13 mouse cellular contexts compared by ENCODE assay signal in the genomic region with DNA sequence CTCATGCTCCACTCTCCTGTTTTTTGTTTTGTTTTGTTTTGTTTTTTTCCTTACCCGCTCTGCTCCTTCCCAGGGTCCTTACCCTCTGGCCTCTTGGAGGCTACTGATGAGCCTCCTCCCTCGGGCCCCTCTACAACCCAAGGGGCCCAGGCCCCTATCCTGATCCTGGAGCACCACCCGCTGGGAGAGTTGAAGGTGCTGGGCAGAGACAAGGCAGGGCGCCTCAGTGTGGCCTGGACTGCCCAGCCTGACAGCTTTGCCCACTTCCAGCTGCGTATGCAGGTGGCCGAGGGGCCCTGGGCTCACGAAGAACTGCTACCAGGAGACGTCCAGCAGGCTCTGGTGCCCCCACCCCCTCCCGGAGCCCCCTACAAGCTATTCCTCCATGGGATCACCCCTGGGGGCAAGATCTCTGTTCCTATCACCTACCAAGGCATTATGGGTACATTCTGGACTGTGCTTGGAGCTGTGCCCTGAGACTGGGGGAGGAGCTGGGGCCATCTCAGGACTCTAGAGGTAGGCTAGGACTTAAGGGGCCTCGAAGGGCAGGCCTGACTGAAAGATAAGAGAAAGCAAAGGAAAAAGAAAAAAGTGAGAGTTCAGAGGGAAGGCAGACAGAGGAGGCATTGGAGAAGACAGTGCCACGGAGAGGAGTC. TPM values are rescaled to one million over a fixed set of nuclear protein-coding genes. Genes with fewer than 3 reads are reported as not detected.
DNase-seq lines count a peak whose midpoint lies in the region; ATAC-seq and TF ChIP-seq lines count a peak whose summit lies in the region.
"Had no signal": no experiment of that assay in that cellular context is flagged by ENCODE, and none has a peak within 500 bp of the region (broad histone marks: within the 10 kb centered on the region; RNA-seq: fewer than 3 reads in every experiment).

No protein-coding gene starts in this region.

- no peak overlapping the region for H3K9ac ChIP-seq in hindbrain, embryonic 12.5 days
- peak overlapping the region; percentile 1; the same call in 1 of the 2 replicates for H3K9ac ChIP-seq in neural tube, embryonic 11.5 days (ENCODE audit: low read length)
- H3K9ac ChIP-seq in stomach, postnatal 0 days (ENCODE audit: low read length): no peak overlapping the region
- H3K9ac ChIP-seq: embryonic facial prominence, embryonic 12.5 days had no signal

- peak overlapping the region; percentile 13; the same call in 1 of the 2 replicates for H3K27ac ChIP-seq in hindbrain, embryonic 10.5 days
- no peak overlapping the region for H3K27ac ChIP-seq in hindbrain, embryonic 12.5 days
- H3K27ac ChIP-seq in neural tube, embryonic 11.5 days (ENCODE audit: low read depth, low read length): no peak overlapping the region
- H3K27ac ChIP-seq in stomach, postnatal 0 days (replicated peaks): 0 out of 2 replicates have a peak overlapping the region, but pooled peaks have one; percentile 0
- H3K27ac ChIP-seq: embryonic facial prominence, embryonic 12.5 days had no signal

- TF ChIP-seq EP300 in stomach, postnatal 0 days (optimal IDR thresholded peaks at IDR 0.05): no peak

- no peak overlapping the region for H3K4me3 ChIP-seq in hindbrain, embryonic 10.5 days
- no peak overlapping the region for H3K4me3 ChIP-seq in hindbrain, embryonic 12.5 days
- no peak overlapping the region for H3K4me3 ChIP-seq in neural tube, embryonic 11.5 days (ENCODE audit: low read depth, low read length)
- H3K4me3 ChIP-seq in stomach, postnatal 0 days (ENCODE audit: low read depth, low read length): no peak overlapping the region
- H3K4me3 ChIP-seq: embryonic facial prominence, embryonic 12.5 days had no signal

- peaks cover 35% of the 10 kb centered on the region for H3K27me3 ChIP-seq in hindbrain, embryonic 10.5 days (ENCODE audit: insufficient read depth, poor library complexity, severe bottlenecking)
- H3K27me3 ChIP-seq in hindbrain, embryonic 12.5 days: peaks cover 29% of the 10 kb centered on the region
- H3K27me3 ChIP-seq in neural tube, embryonic 11.5 days (ENCODE audit: control insufficient read depth, insufficient read depth, low read length): no peaks in the 10 kb centered on the region
- H3K27me3 ChIP-seq in stomach, postnatal 0 days (ENCODE audit: control insufficient read depth, insufficient read depth, low read length): no peaks in the 10 kb centered on the region

- peaks cover 19% of the 10 kb centered on the region; the same call in 1 of the 2 replicates for H3K4me1 ChIP-seq in hindbrain, embryonic 10.5 days (replicated peaks)
- peaks cover 4% of the 10 kb centered on the region; the same call in 1 of the 2 replicates for H3K4me1 ChIP-seq in hindbrain, embryonic 12.5 days
- H3K4me1 ChIP-seq in neural tube, embryonic 11.5 days (ENCODE audit: control insufficient read depth, insufficient read depth, low read length): no peaks in the 10 kb centered on the region
- H3K4me1 ChIP-seq in stomach, postnatal 0 days (replicated peaks; ENCODE audit: control insufficient read depth, insufficient read depth): peaks cover 18% of the 10 kb centered on the region

- no peaks in the 10 kb centered on the region for H3K36me3 ChIP-seq in hindbrain, embryonic 10.5 days
- no peaks in the 10 kb centered on the region for H3K36me3 ChIP-seq in hindbrain, embryonic 12.5 days
- H3K36me3 ChIP-seq in neural tube, embryonic 11.5 days (ENCODE audit: control insufficient read depth, insufficient read depth, low read length): no peaks in the 10 kb centered on the region
- no peaks in the 10 kb centered on the region for H3K36me3 ChIP-seq in stomach, postnatal 0 days (ENCODE audit: control insufficient read depth, insufficient read depth, low read length)
- H3K36me3 ChIP-seq: embryonic facial prominence, embryonic 12.5 days had no signal

- no peak for ATAC-seq in hindbrain, embryonic 12.5 days (ENCODE audit: low FRiP score)
- no peak for ATAC-seq in neural tube, embryonic 11.5 days (ENCODE audit: insufficient read depth, low FRiP score, low TSS enrichment)
- no peak for ATAC-seq in stomach, postnatal 0 days (ENCODE audit: low FRiP score, low TSS enrichment)

- H3K9me3 ChIP-seq in hindbrain, embryonic 10.5 days: no peaks in the 10 kb centered on the region
- H3K9me3 ChIP-seq in hindbrain, embryonic 12.5 days (replicated peaks): no peaks in the 10 kb centered on the region
- H3K9me3 ChIP-seq in neural tube, embryonic 11.5 days (ENCODE audit: control insufficient read depth, low read length): no peaks in the 10 kb centered on the region
- no peaks in the 10 kb centered on the region for H3K9me3 ChIP-seq in stomach, postnatal 0 days (ENCODE audit: control insufficient read depth, low read length)
- H3K9me3 ChIP-seq: embryonic facial prominence, embryonic 12.5 days had no signal

- whole genome bisulfite sequencing in hindbrain, embryonic 10.5 days: 79% methylated on average over 11 of the region's 11 CpGs
- 75% methylated on average over 11 of the region's 11 CpGs for WGBS in hindbrain, embryonic 12.5 days
- WGBS in neural tube, embryonic 11.5 days: 80% methylated on average over 10 of the region's 11 CpGs
- WGBS in stomach, postnatal 0 days: 75% methylated on average over 11 of the region's 11 CpGs

- H3K4me2 ChIP-seq in hindbrain, embryonic 12.5 days (replicated peaks): no peak overlapping the region
- no peak overlapping the region for H3K4me2 ChIP-seq in neural tube, embryonic 11.5 days (ENCODE audit: low read depth)
- no peak overlapping the region for H3K4me2 ChIP-seq in stomach, postnatal 0 days (replicated peaks; ENCODE audit: low read depth)
- H3K4me2 ChIP-seq: embryonic facial prominence, embryonic 12.5 days had no signal

- TF ChIP-seq CTCF in stomach, postnatal 0 days (IDR thresholded peaks at IDR 0.05; ENCODE audit: low read depth): peak; percentile 44

- peak; percentile 51 for DNase-seq in adrenal gland, postnatal 10 days
- DNase-seq in adrenal gland, adult 8-10 months: no peak
- DNase-seq in hindbrain, embryonic 10.5 days (ENCODE audit: low spot score): no peak
- no peak for DNase-seq in neural tube, embryonic 11.5 days (ENCODE audit: low spot score)
- DNase-seq in neural tube, embryonic 10.5 days (ENCODE audit: extremely low spot score, low spot score): no peak
- no peak for DNase-seq in stomach, postnatal 0 days (ENCODE audit: low spot score)
- DNase-seq in left cerebral cortex, adult 8-10 months (ENCODE audit: low spot score in 2 of 2): no peak
- DNase-seq: cerebellum, postnatal 14 days; left cerebral cortex, postnatal 4 days; thymus, postnatal 25 days had no signal

RNA-seq across cellular contexts. Expression of gene Tnxb, which starts 11.7 kb away (rescaled TPM):
- 10 to 100 TPM; 40.6 to 47.3 TPM for total RNA-seq in adrenal gland, postnatal 10 days (2021)
- total RNA-seq in adrenal gland, adult 8-10 months (2022): 10 to 100 TPM; 27.6 to 54.1 (median 41.4) TPM
- polyA plus RNA-seq in hindbrain, embryonic 10.5 days (2016; fragmentation: Nextera tagmentation; extraction: Ambion mirVana): 0.01 and 0.02 TPM in 2 replicates
- polyA plus RNA-seq in hindbrain, embryonic 12.5 days (2016; fragmentation: Nextera tagmentation; extraction: Ambion mirVana): 0.04 and 0.05 TPM in 2 replicates
- polyA plus RNA-seq in neural tube, embryonic 11.5 days (2014; fragmentation: Nextera tagmentation; extraction: Ambion mirVana): 0.03 TPM in 1 of 2 replicates, not detected in the other
- polyA plus RNA-seq in stomach, postnatal 0 days (2015; fragmentation: Nextera tagmentation; extraction: Ambion mirVana): 1.9 and 2.4 TPM in 2 replicates
- 1 to 10 TPM; 2.5 to 3.1 (median 2.8) TPM for total RNA-seq in left cerebral cortex, adult 8-10 months (2022)

RNA-seq across cellular contexts. Expression of gene Atf6b, which starts 35.1 kb away (rescaled TPM):
- 10 to 100 TPM; 37.8 to 40.1 TPM for total RNA-seq in adrenal gland, postnatal 10 days (2021)
- total RNA-seq in adrenal gland, adult 8-10 months (2022): 10 to 100 TPM; 47.1 to 56.6 (median 51.1) TPM
- polyA plus RNA-seq in hindbrain, embryonic 10.5 days (2016; fragmentation: Nextera tagmentation; extraction: Ambion mirVana): 111 and 118 TPM in 2 replicates
- polyA plus RNA-seq in hindbrain, embryonic 12.5 days (2016; fragmentation: Nextera tagmentation; extraction: Ambion mirVana): 114 and 119 TPM in 2 replicates
- polyA plus RNA-seq in neural tube, embryonic 11.5 days (2014; fragmentation: Nextera tagmentation; extraction: Ambion mirVana): 78.3 and 88.4 TPM in 2 replicates
- 35.4 and 39.3 TPM in 2 replicates for polyA plus RNA-seq in stomach, postnatal 0 days (2015; fragmentation: Nextera tagmentation; extraction: Ambion mirVana)
- 10 to 100 TPM; 46.3 to 56.8 (median 53.7) TPM for total RNA-seq in left cerebral cortex, adult 8-10 months (2022)

RNA-seq across cellular contexts. Expression of gene Fkbpl, which starts 37.4 kb away (rescaled TPM):
- 10 to 100 TPM; 11.8 to 14.4 TPM for total RNA-seq in adrenal gland, postnatal 10 days (2021)
- total RNA-seq in adrenal gland, adult 8-10 months (2022): 10 to 100 TPM; 13.0 to 15.5 (median 15.1) TPM
- polyA plus RNA-seq in hindbrain, embryonic 10.5 days (2016; fragmentation: Nextera tagmentation; extraction: Ambion mirVana): 19.4 and 19.6 TPM in 2 replicates
- polyA plus RNA-seq in hindbrain, embryonic 12.5 days (2016; fragmentation: Nextera tagmentation; extraction: Ambion mirVana): 15.7 and 16.2 TPM in 2 replicates
- 15.5 and 17.6 TPM in 2 replicates for polyA plus RNA-seq in neural tube, embryonic 11.5 days (2014; fragmentation: Nextera tagmentation; extraction: Ambion mirVana)
- polyA plus RNA-seq in stomach, postnatal 0 days (2015; fragmentation: Nextera tagmentation; extraction: Ambion mirVana): 12.4 and 12.8 TPM in 2 replicates
- 10 to 100 TPM; 12.5 to 16.7 (median 14.8) TPM for total RNA-seq in left cerebral cortex, adult 8-10 months (2022)

RNA-seq across cellular contexts. Expression of gene Prrt1, which starts 52.7 kb away (rescaled TPM):
- 1 to 10 TPM; 4.5 to 7.9 TPM for total RNA-seq in adrenal gland, postnatal 10 days (2021)
- 10 to 100 TPM in 3 of 4 experiments, 1 to 10 TPM in 1; 7.0 to 36.3 (median 20.6) TPM for total RNA-seq in adrenal gland, adult 8-10 months (2022)
- polyA plus RNA-seq in hindbrain, embryonic 10.5 days (2016; fragmentation: Nextera tagmentation; extraction: Ambion mirVana): 0.58 and 1.4 TPM in 2 replicates
- polyA plus RNA-seq in hindbrain, embryonic 12.5 days (2016; fragmentation: Nextera tagmentation; extraction: Ambion mirVana): 3.0 and 3.1 TPM in 2 replicates
- 0.57 and 0.87 TPM in 2 replicates for polyA plus RNA-seq in neural tube, embryonic 11.5 days (2014; fragmentation: Nextera tagmentation; extraction: Ambion mirVana)
- polyA plus RNA-seq in stomach, postnatal 0 days (2015; fragmentation: Nextera tagmentation; extraction: Ambion mirVana): 0.44 and 0.67 TPM in 2 replicates
- total RNA-seq in left cerebral cortex, adult 8-10 months (2022): 100 to 1,000 TPM in 3 of 4 experiments, 10 to 100 TPM in 1; 90.1 to 149 (median 116) TPM
- polyA plus RNA-seq: liver, embryonic 16.5 days had no signal

RNA-seq across cellular contexts. Expression of gene Ppt2, which starts 53.7 kb away (rescaled TPM):
- 10 to 100 TPM; 47.8 to 48.0 TPM for total RNA-seq in adrenal gland, postnatal 10 days (2021)
- total RNA-seq in adrenal gland, adult 8-10 months (2022): 10 to 100 TPM; 59.2 to 70.5 (median 64.3) TPM
- 22.7 and 28.7 TPM in 2 replicates for polyA plus RNA-seq in hindbrain, embryonic 10.5 days (2016; fragmentation: Nextera tagmentation; extraction: Ambion mirVana)
- polyA plus RNA-seq in hindbrain, embryonic 12.5 days (2016; fragmentation: Nextera tagmentation; extraction: Ambion mirVana): 20.9 and 21.7 TPM in 2 replicates
- polyA plus RNA-seq in neural tube, embryonic 11.5 days (2014; fragmentation: Nextera tagmentation; extraction: Ambion mirVana): 27.6 and 30.3 TPM in 2 replicates
- polyA plus RNA-seq in stomach, postnatal 0 days (2015; fragmentation: Nextera tagmentation; extraction: Ambion mirVana): 16.5 and 18.7 TPM in 2 replicates
- 10 to 100 TPM; 38.1 to 48.6 (median 45.4) TPM for total RNA-seq in left cerebral cortex, adult 8-10 months (2022)

Comparison
In these comparisons a context has a peak if more than half of its experiments do, and no peak if none do; other contexts are left out.
1. H3K27ac ChIP-seq: peak in hindbrain, embryonic 10.5 days (single experiment) and stomach, postnatal 0 days (single experiment); none in hindbrain, embryonic 12.5 days (single experiment) and neural tube, embryonic 11.5 days (single experiment).